Mouse (Mus musculus) ES-E14 (cell line): Measurements from ENCODE around the gene Dmwd. TPM values are rescaled to one million over a fixed set of nuclear protein-coding genes. Genes with fewer than 3 reads are reported as not detected.

Source experiments
- DNase-seq: peaks from one replicate; pipeline ENCODE4 v3.0.0-alpha.2; 2013; ENCODE audit warnings: low read depth, low spot score
- H3K27ac ChIP-seq: 2 replicates; pipeline ENCODE4 v1.5.1; 2012; ENCODE audit warnings: low read depth, mild to moderate bottlenecking, low read length, moderate library complexity, mixed read lengths; ENCODE audit not compliant: poor library complexity, insufficient read depth, severe bottlenecking
- H3K36me3 ChIP-seq: 2 replicates; pipeline ENCODE4 v1.6.1; 2012; ENCODE audit warnings: mild to moderate bottlenecking, low read length, moderate library complexity, mixed read lengths; ENCODE audit not compliant: control insufficient read depth, poor library complexity, insufficient read depth, severe bottlenecking
- H3K4me1 ChIP-seq, 2 experiments: fragments of 150-350 bp in 1 of 2; sonication (generic) in 1 of 2; 2 replicates each; pipeline ENCODE4 v1.6.1; 2012; ENCODE audit warnings: low read length in 2 of 2, mild to moderate bottlenecking in 1 of 2, mixed read lengths in 1 of 2; ENCODE audit not compliant: control insufficient read depth in 2 of 2, insufficient read depth in 2 of 2, poor library complexity in 1 of 2
- H3K4me3 ChIP-seq, 2 experiments: fragments of 150-350 bp in 1 of 2; sonication (generic) in 1 of 2; 2 replicates each; pipeline ENCODE4 v1.5.1; 2012; ENCODE audit warnings: low read length in 2 of 2, low read depth in 1 of 2, mild to moderate bottlenecking in 1 of 2, mixed read lengths in 1 of 2; ENCODE audit not compliant: insufficient read depth in 1 of 2, poor library complexity in 1 of 2, severe bottlenecking in 1 of 2
- H3K9ac ChIP-seq: 2 replicates; pipeline ENCODE4 v1.6.1; 2012; ENCODE audit warnings: low read depth, mild to moderate bottlenecking, low read length, mixed read lengths; ENCODE audit not compliant: poor library complexity, insufficient read depth, severe bottlenecking
- H3K9me3 ChIP-seq: fragments of 150-350 bp; sonication (generic); 2 replicates; pipeline ENCODE4 v1.6.1; 2012; ENCODE audit warnings: low read depth, mild to moderate bottlenecking, low read length; ENCODE audit not compliant: control insufficient read depth, insufficient read depth
- CHD2 ChIP-seq: IDR thresholded peaks from 2 replicates; pipeline ENCODE4 v1.6.1; 2014; ENCODE audit warnings: mild to moderate bottlenecking, low read depth, low read length, inconsistent platforms
- HCFC1 ChIP-seq: IDR thresholded peaks from 2 replicates; pipeline ENCODE4 v1.6.1; 2012; ENCODE audit warnings: low read length, inconsistent platforms, borderline replicate concordance; ENCODE audit not compliant: insufficient read depth
- MAFK ChIP-seq: IDR thresholded peaks from 2 replicates; pipeline ENCODE4 v1.6.1; 2014; ENCODE audit warnings: mild to moderate bottlenecking, low read depth, low read length, inconsistent platforms; ENCODE audit not compliant: insufficient read depth
- ZC3H11A ChIP-seq: IDR thresholded peaks from 2 replicates; pipeline ENCODE4 v1.6.1; 2012; ENCODE audit warnings: low read depth, mild to moderate bottlenecking, inconsistent platforms, low read length, borderline replicate concordance
- ZNF384 ChIP-seq: IDR thresholded peaks from 2 replicates; pipeline ENCODE4 v1.6.1; 2012; ENCODE audit warnings: low read depth, low read length, inconsistent platforms
- in situ Hi-C, 2 experiments: fragments of 600-800 bp; cut with MboI; formaldehyde crosslinking; loops; one replicate each; pipeline ENCODE4 v1.15.1; 2025; ENCODE audit warnings: low sequenced_read_pairs in 2 of 2, inconsistent platforms in 1 of 2; ENCODE audit not compliant: unreplicated experiment in 2 of 2
- total RNA-seq: library from RNA; depleted of rRNA; stranded (reverse); fragments of 300-350 nt; gene quantifications from 2 replicates; pipeline ENCODE4 v1.2.3, GENCODE M21; 2012

Gene Dmwd
- total RNA-seq, 1 experiment = 41.3 TPM

- DNase-seq = no peak
- Histone ChIP-seq H3K27ac (no peak overlapping the region), H3K36me3 (peaks cover 82% of the 10 kb centered on the region), H3K9ac (no peak overlapping the region), H3K4me1 (no peaks in the 10 kb centered on the region), H3K4me3 (no peak overlapping the region), H3K9me3 (no peaks in the 10 kb centered on the region)
- in situ Hi-C loops = no loop called here
- TF ChIP-seq CHD2 = no peak
- no peak for TF ChIP-seq HCFC1
- no peak for TF ChIP-seq MAFK
- no peak for TF ChIP-seq ZC3H11A
- TF ChIP-seq ZNF384 = no peak
Observed at GRCm38 (mm10) chr7:19044616-19045015, 31.4 kb upstream of the Dmwd start.

GRCm38 (mm10) chr7:19046286-19047069, 29.5 kb upstream of the Dmwd start:
- Histone ChIP-seq H3K36me3 (peaks cover 81% of the 10 kb centered on the region), H3K4me1 (no peaks in the 10 kb centered on the region), H3K9me3 (no peaks in the 10 kb centered on the region), H3K9ac (no peak overlapping the region), H3K4me3 (no peak overlapping the region), H3K27ac (no peak overlapping the region)
- no peak for TF ChIP-seq ZNF384
- no peak for TF ChIP-seq CHD2
- TF ChIP-seq MAFK = no peak
- no peak for TF ChIP-seq ZC3H11A
- no peak for TF ChIP-seq HCFC1
- DNase-seq = no peak
- in situ Hi-C loops = no loop called here

GRCm38 (mm10) chr7:19048006-19048527, 28.0 kb upstream of the Dmwd start:
- Histone ChIP-seq H3K9me3 (no peaks in the 10 kb centered on the region), H3K36me3 (peaks cover 74% of the 10 kb centered on the region), H3K27ac (no peak overlapping the region), H3K4me3 (no peak overlapping the region), H3K9ac (no peak overlapping the region), H3K4me1 (peaks cover 0 to under 1% of the 10 kb centered on the region in 2 experiments; a peak in 1 of 4 replicates)
- TF ChIP-seq MAFK = no peak
- no peak for TF ChIP-seq ZNF384
- TF ChIP-seq ZC3H11A = no peak
- no peak for DNase-seq
- in situ Hi-C loops = no loop called here

- no peak for TF ChIP-seq MAFK
- no peak for TF ChIP-seq HCFC1
- no peak for TF ChIP-seq ZNF384
- TF ChIP-seq ZC3H11A = no peak
- TF ChIP-seq CHD2 = no peak
- H3K36me3 ChIP-seq = peaks cover 71% of the 10 kb centered on the region
- no peak overlapping the region for H3K27ac ChIP-seq
- H3K9ac ChIP-seq = no peak overlapping the region
- in situ Hi-C loops = no loop called here
- no peak for DNase-seq
- H3K4me3 ChIP-seq = no peak overlapping the region
- H3K9me3 ChIP-seq = no peaks in the 10 kb centered on the region
- H3K4me1 ChIP-seq = peaks cover 0 to 6% of the 10 kb centered on the region in 2 experiments; a peak in 1 of 4 replicates
Observed at GRCm38 (mm10) chr7:19049252-19049651, 26.8 kb upstream of the Dmwd start.

GRCm38 (mm10) chr7:19050172-19050571, 25.9 kb upstream of the Dmwd start:
- no peaks in the 10 kb centered on the region for H3K9me3 ChIP-seq
- H3K4me3 ChIP-seq = no peak overlapping the region
- in situ Hi-C loops = no loop called here
- no peak overlapping the region for H3K27ac ChIP-seq
- no peak for DNase-seq
- TF ChIP-seq HCFC1 = no peak
- no peak for TF ChIP-seq ZC3H11A
- no peak overlapping the region for H3K9ac ChIP-seq
- H3K36me3 ChIP-seq = peaks cover 65% of the 10 kb centered on the region
- H3K4me1 ChIP-seq = peaks cover 0 to 8% of the 10 kb centered on the region in 2 experiments; a peak in 1 of 4 replicates
